Mouse (Mus musculus) heart, embryonic 15.5 days (tissue): ENCODE data around the gene Bdkrb2. TPM values are rescaled to one million over a fixed set of nuclear protein-coding genes. Genes with fewer than 3 reads are reported as not detected.
A peak's percentile ranks its signal among the peaks of the same experiment; 100 is the strongest.

ENCODE experiments used
- ATAC-seq: fragments of 200-750 bp; cut with Nextera tagmentation; replicated peaks from 2 replicates; pipeline ENCODE4 v1.8.0; 2017; ENCODE audit warnings: low read depth, moderate TSS enrichment; ENCODE audit not compliant: insufficient number of reproducible peaks, insufficient read depth, low FRiP score
- H3K27ac ChIP-seq: fragments of 300-500 bp; sonication (generic); 2 replicates; pipeline ENCODE4 v1.5.1; 2015; ENCODE audit warnings: mild to moderate bottlenecking, inconsistent platforms
- H3K27me3 ChIP-seq: fragments of 300-500 bp; sonication (generic); 2 replicates; pipeline ENCODE4 v1.6.1; 2015; ENCODE audit warnings: inconsistent platforms
- H3K36me3 ChIP-seq: fragments of 300-500 bp; sonication (generic); 2 replicates; pipeline ENCODE4 v1.6.1; 2015; ENCODE audit warnings: mild to moderate bottlenecking, inconsistent platforms
- H3K4me1 ChIP-seq: fragments of 300-500 bp; sonication (generic); replicated peaks from 2 replicates; pipeline ENCODE4 v1.6.1; 2015; ENCODE audit warnings: inconsistent platforms
- H3K4me2 ChIP-seq: fragments of 300-500 bp; sonication (generic); 2 replicates; pipeline ENCODE4 v1.6.1; 2015; ENCODE audit warnings: inconsistent platforms, mild to moderate bottlenecking, moderate library complexity
- H3K4me3 ChIP-seq: fragments of 300-500 bp; sonication (generic); 2 replicates; pipeline ENCODE4 v1.5.1; 2015; ENCODE audit warnings: mild to moderate bottlenecking, inconsistent platforms
- H3K9ac ChIP-seq: fragments of 300-500 bp; sonication (generic); 2 replicates; pipeline ENCODE4 v1.6.1; 2015; ENCODE audit warnings: mild to moderate bottlenecking, inconsistent platforms
- H3K9me3 ChIP-seq: fragments of 300-500 bp; sonication (generic); replicated peaks from 2 replicates; pipeline ENCODE4 v1.6.1; 2016; ENCODE audit warnings: inconsistent platforms
- WGBS: fragments of 180-500 bp; shearing (Covaris S2); methylation state at CpG from one replicate; pipeline ENCODE4 v1.1.7; 2015; ENCODE audit warnings: mixed read lengths; 5-methylcytosine and 5-hydroxymethylcytosine counted together
- polyA plus RNA-seq: library from polyadenylated mRNA; unstranded; fragments of >200 nt; fragmentation: Nextera tagmentation; extraction: Ambion mirVana; gene quantifications from 2 replicates; pipeline ENCODE4 v1.2.1, GENCODE M21; 2015

The Bdkrb2 gene
- polyA plus RNA-seq, 1 experiment from 2014 or later: 0.77 TPM

DNA sequence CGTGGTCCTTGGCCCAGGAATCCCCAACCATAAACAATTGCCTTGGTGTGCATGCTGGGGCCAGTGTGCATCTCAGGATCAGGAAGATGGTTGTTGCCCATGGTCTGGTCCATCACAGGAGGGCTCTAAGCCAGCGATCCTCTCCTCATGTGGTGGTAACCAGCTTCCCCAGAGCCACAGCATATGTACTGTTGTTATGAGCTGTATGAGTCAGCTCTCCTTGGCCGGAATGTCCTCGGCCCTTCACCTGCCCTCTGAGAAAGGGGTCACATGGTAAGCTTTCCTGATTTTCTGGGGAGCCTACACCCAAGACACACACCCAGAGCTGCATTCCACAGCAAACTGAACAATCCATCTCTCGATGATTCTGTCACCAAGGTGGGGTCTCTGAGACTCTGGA, 2.2 kb downstream of the Bdkrb2 start:
- Histone ChIP-seq H3K36me3 (no peaks in the 10 kb centered on the region), H3K9me3 (peaks cover 5% of the 10 kb centered on the region; the same call in 1 of the 2 replicates), H3K27me3 (peaks cover 35% of the 10 kb centered on the region), H3K27ac (no peak overlapping the region), H3K4me3 (no peak overlapping the region), H3K4me2 (no peak overlapping the region), H3K9ac (no peak overlapping the region), H3K4me1 (peaks cover 33% of the 10 kb centered on the region)
- no peak for ATAC-seq
- WGBS: 70% methylated on average over 5 of the region's 5 CpGs

DNA sequence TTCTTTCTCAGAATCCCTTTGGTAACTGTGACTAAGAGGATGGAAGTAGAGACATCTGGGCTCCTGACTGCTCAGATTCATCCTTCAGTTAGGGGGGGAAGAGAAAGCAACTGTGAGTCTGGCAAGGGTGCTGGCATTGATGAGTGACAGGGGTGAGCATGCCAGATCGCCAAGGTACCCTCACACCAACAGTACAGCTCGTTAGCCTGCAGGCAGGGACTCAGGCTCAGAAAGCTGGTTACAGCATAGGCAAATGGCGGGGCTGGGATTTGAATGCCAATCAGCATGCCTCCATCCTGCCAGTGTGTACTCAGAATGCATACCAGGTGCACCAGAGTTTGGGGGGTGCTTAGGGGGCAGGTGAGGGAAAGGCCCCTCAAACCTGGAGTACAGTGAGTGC, 8.8 kb downstream of the Bdkrb2 start:
- H3K4me1 ChIP-seq: no peaks in the 10 kb centered on the region
- 76% methylated on average over 3 of the region's 3 CpGs for WGBS
- ATAC-seq: no peak

DNA sequence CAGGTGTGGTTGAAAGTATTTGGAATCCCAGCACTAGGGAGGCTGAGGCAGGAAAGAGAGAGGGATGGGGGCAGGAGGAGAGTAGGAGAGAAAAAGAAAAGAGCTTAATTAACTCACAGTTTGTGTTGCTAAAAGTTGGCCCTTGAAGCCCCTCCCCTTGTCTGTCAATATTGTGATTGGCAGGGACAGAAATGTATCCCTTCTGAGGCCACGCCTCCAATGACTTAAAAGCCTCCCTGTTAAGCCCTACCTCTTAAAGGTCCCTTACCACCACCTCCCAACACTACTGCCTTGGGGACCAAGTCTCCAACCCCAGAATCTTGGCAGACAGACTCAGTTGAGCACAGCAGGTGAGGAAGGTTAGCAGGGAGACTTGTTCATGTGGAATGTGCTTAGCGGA, 9.6 kb downstream of the Bdkrb2 start:
- ATAC-seq: no peak
- no peak overlapping the region for H3K4me3 ChIP-seq
- no peaks in the 10 kb centered on the region for H3K9me3 ChIP-seq
- 81% methylated on average over 2 of the region's 2 CpGs for WGBS
- H3K4me2 ChIP-seq: no peak overlapping the region
- H3K9ac ChIP-seq: no peak overlapping the region
- no peak overlapping the region for H3K27ac ChIP-seq
- H3K36me3 ChIP-seq: no peaks in the 10 kb centered on the region
- no peaks in the 10 kb centered on the region for H3K4me1 ChIP-seq
- H3K27me3 ChIP-seq: no peaks in the 10 kb centered on the region; the same call in 1 of the 2 replicates

More for the DNA sequence above, 8.8 kb downstream of the Bdkrb2 start:
- Histone ChIP-seq H3K27me3 (no peaks in the 10 kb centered on the region; the same call in 1 of the 2 replicates), H3K9ac (no peak overlapping the region), H3K4me2 (no peak overlapping the region), H3K4me3 (no peak overlapping the region), H3K27ac (no peak overlapping the region), H3K36me3 (no peaks in the 10 kb centered on the region), H3K9me3 (peaks cover 4% of the 10 kb centered on the region; the same call in 1 of the 2 replicates)

DNA sequence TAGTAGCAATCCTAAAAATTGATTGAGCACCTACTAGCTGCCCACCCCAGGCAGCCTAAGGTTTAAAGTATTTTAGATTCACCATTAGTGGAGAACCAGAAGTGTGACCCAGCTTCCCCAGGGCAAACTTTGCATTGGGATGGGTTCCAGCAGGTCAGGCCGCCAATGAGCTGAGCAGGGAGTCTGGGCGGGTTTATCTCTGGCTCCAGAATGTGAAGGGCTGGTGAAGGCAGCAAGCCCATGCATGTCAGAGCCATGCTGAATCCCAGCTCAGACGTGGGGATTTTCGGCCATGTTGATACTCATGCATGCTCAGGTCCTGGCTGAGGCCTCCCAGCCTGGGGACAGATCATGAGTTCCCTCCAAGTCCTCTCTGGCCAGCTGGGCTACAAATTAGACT, 11.3 kb downstream of the Bdkrb2 start:
- Histone ChIP-seq H3K4me1 (no peaks in the 10 kb centered on the region), H3K9ac (no peak overlapping the region), H3K27me3 (no peaks in the 10 kb centered on the region; the same call in 1 of the 2 replicates), H3K27ac (no peak overlapping the region), H3K9me3 (no peaks in the 10 kb centered on the region), H3K4me2 (no peak overlapping the region), H3K4me3 (no peak overlapping the region), H3K36me3 (no peaks in the 10 kb centered on the region)
- WGBS: 75% methylated on average over 4 of the region's 4 CpGs
- no peak for ATAC-seq

DNA sequence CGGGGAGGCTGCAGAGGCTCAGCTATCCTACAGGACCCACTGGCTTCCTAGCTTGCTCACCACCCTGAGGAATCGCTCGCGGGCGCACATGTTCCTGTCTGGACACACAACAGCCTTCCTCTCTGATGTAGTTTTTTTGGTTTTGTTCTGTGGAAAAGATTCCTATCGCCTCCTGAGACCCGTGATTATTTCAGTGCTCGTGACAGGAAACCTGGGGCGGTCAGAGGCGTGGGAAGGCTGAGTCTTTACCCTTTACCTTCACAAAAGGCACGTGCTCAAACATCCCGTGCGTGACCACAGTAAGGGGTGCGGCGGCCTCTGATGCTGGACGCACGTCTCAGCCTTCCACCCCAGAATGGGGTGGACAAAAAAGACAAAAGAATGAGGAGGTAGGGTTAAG, 17.5 kb downstream of the Bdkrb2 start:
- H3K4me2 ChIP-seq: no peak overlapping the region

DNA sequence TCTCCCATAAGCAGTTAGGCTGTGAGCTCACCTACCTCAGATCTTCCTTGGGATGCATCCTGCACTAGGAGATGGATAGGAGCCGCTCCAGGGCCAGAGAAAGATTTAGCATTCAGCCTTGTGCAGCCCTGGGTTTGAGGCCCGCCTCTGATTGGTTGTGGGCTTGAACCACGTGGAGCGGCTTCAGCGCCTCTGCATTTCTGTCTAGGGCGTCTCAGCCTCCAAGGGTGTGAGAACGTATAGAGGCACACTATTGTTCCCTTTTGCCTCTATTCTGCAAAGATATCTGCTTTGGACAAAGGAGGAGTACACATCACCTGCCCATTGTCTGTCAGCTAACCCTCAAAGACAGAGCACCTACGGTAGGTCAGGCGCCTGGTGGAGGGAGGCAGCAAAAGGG, 19.5 kb downstream of the Bdkrb2 start:
- H3K36me3 ChIP-seq: no peaks in the 10 kb centered on the region
- ATAC-seq: no peak
- 0 out of 2 replicates have a peak, but pooled peaks cover 2% of the 10 kb centered on the region for H3K4me1 ChIP-seq
- no peak overlapping the region for H3K4me3 ChIP-seq
- H3K9ac ChIP-seq: no peak overlapping the region
- WGBS: 73% methylated on average over 9 of the region's 9 CpGs
- no peak overlapping the region for H3K4me2 ChIP-seq
- peaks cover 2% of the 10 kb centered on the region; the same call in 1 of the 2 replicates for H3K27me3 ChIP-seq
- H3K9me3 ChIP-seq: no peaks in the 10 kb centered on the region
- no peak overlapping the region for H3K27ac ChIP-seq

More for the DNA sequence above, 17.5 kb downstream of the Bdkrb2 start:
- Histone ChIP-seq H3K27me3 (peaks cover 2% of the 10 kb centered on the region; the same call in 1 of the 2 replicates), H3K4me3 (no peak overlapping the region), H3K9me3 (no peaks in the 10 kb centered on the region), H3K9ac (no peak overlapping the region), H3K4me1 (0 out of 2 replicates have a peak, but pooled peaks cover 2% of the 10 kb centered on the region), H3K36me3 (no peaks in the 10 kb centered on the region), H3K27ac (no peak overlapping the region)
- no peak for ATAC-seq
- 74% methylated on average over 17 of the region's 17 CpGs for WGBS

DNA sequence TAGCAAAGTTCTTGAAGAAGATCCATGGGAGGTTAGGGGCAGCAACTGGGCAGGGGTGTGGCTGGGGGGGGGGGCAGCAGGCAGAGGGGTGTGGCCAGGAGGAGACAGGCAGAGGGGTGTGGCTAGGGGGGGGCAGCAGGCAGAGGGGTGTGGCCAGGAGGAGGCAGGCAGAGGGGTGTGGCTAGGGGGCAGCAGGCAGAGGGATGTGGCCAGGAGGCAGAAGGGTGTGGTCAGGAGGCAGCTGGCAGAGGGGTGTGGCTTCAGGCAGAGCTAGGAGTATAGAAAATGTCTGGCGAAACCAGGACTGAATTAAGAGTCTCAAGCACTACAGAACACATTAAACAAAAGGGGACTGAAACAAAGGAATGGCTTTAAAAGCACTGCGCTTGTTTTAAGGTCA, 20.5 kb downstream of the Bdkrb2 start:
- no peak overlapping the region for H3K4me2 ChIP-seq
- H3K9me3 ChIP-seq: no peaks in the 10 kb centered on the region
- H3K27me3 ChIP-seq: peaks cover 2% of the 10 kb centered on the region; the same call in 1 of the 2 replicates
- WGBS: 33% methylated on average over 2 of the region's 2 CpGs
- H3K4me1 ChIP-seq: 0 out of 2 replicates have a peak, but pooled peaks cover 2% of the 10 kb centered on the region
- H3K36me3 ChIP-seq: no peaks in the 10 kb centered on the region
- H3K4me3 ChIP-seq: no peak overlapping the region
- no peak overlapping the region for H3K27ac ChIP-seq
- no peak overlapping the region for H3K9ac ChIP-seq
- ATAC-seq: peak; percentile 45; the same call in 1 of the 2 replicates

DNA sequence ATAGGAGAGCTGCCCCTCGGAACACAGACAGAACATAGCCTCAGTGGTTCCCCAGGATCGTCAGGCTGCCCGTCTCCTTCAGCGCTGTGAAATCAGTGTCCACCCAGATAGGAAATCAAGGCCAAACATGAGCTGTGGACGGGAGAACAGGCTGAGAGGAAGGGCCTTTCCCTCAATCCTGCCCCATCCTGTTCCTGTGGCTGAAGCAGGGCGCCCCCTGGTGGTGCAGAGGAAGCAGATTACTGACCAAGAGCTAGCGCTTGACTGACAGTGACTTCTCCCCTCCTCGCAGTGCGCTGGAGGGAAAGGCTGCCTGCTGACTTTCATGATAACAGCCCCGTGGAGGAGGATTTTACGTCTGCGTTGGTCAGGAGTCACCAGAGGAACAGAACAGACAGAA, 21.8 kb downstream of the Bdkrb2 start:
- Histone ChIP-seq H3K27me3 (peaks cover 2% of the 10 kb centered on the region; the same call in 1 of the 2 replicates), H3K27ac (no peak overlapping the region), H3K36me3 (no peaks in the 10 kb centered on the region), H3K4me3 (no peak overlapping the region), H3K4me1 (0 out of 2 replicates have a peak, but pooled peaks cover 2% of the 10 kb centered on the region), H3K9me3 (no peaks in the 10 kb centered on the region), H3K4me2 (no peak overlapping the region), H3K9ac (no peak overlapping the region)
- ATAC-seq: peak; percentile 57; the same call in 1 of the 2 replicates
- 14% methylated on average over 12 of the region's 12 CpGs for WGBS

DNA sequence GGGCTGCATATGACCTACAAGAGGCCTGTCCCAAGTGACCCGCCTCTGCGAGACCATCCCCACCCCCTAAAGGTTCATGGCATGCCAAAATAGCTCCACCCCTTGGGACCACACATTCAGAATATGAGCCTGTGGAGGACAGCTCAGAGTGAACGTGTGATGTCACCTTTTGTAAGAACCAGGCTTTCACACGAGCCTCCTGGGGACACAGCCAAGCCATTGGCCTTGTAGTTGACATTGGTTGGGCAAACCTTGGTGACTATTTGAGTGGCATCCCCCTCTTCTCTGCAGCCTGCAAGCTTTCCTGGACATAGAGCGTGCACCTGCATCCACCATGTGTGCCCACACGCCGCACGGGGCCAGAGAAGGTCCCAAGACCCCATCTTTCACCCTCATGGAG, 24.5 kb downstream of the Bdkrb2 start:
- Histone ChIP-seq H3K27me3 (peaks cover 2% of the 10 kb centered on the region; the same call in 1 of the 2 replicates), H3K4me2 (no peak overlapping the region), H3K4me1 (0 out of 2 replicates have a peak, but pooled peaks cover 2% of the 10 kb centered on the region), H3K36me3 (no peaks in the 10 kb centered on the region), H3K9ac (no peak overlapping the region), H3K27ac (no peak overlapping the region), H3K9me3 (no peaks in the 10 kb centered on the region), H3K4me3 (no peak overlapping the region)
- ATAC-seq: no peak
- WGBS: 75% methylated on average over 8 of the region's 8 CpGs

DNA sequence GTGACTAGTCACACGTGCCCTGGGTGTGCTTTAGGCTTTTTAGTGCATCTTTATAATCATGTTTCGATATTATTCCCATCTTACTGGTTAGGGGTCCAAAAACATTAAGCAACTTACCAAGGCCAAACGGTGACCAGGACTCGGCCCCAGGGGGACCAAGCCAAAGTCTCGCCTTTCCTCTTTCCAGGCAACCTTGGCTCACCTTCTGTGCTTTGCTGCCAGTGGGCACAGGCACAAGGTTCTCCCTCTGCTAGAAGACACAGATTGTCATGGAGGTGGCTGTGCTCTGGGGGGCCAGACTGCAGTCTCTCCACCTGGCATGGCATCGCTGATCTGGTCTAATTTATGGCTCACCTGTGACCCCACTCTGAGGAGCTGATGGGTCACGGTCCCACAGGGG, 27.8 kb downstream of the Bdkrb2 start:
- ATAC-seq: no peak
- Histone ChIP-seq H3K9ac (no peak overlapping the region), H3K4me3 (no peak overlapping the region), H3K27me3 (no peaks in the 10 kb centered on the region; the same call in 1 of the 2 replicates), H3K27ac (no peak overlapping the region), H3K4me1 (peaks cover 7% of the 10 kb centered on the region; the same call in 1 of the 2 replicates), H3K4me2 (no peak overlapping the region), H3K9me3 (no peaks in the 10 kb centered on the region), H3K36me3 (no peaks in the 10 kb centered on the region)
- WGBS: 84% methylated on average over 7 of the region's 7 CpGs

DNA sequence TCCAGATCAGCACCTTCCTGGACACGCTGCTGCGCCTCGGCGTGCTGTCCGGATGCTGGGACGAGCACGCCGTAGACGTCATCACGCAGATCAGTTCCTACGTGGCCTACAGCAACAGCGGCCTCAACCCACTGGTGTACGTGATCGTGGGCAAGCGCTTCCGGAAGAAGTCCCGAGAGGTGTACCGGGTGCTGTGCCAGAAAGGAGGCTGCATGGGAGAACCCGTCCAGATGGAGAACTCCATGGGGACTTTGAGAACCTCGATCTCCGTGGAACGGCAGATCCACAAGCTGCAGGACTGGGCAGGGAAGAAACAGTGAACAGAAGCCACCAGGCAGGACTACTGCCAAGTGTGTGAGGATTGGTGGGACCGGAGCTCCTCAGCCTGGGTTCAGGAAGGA, 29.3 kb downstream of the Bdkrb2 start:
- Histone ChIP-seq H3K4me2 (no peak overlapping the region), H3K9ac (no peak overlapping the region), H3K27me3 (no peaks in the 10 kb centered on the region), H3K9me3 (no peaks in the 10 kb centered on the region), H3K27ac (no peak overlapping the region), H3K36me3 (no peaks in the 10 kb centered on the region), H3K4me3 (no peak overlapping the region), H3K4me1 (peaks cover 7% of the 10 kb centered on the region; the same call in 1 of the 2 replicates)
- WGBS: 95% methylated on average over 23 of the region's 23 CpGs
- no peak for ATAC-seq

DNA sequence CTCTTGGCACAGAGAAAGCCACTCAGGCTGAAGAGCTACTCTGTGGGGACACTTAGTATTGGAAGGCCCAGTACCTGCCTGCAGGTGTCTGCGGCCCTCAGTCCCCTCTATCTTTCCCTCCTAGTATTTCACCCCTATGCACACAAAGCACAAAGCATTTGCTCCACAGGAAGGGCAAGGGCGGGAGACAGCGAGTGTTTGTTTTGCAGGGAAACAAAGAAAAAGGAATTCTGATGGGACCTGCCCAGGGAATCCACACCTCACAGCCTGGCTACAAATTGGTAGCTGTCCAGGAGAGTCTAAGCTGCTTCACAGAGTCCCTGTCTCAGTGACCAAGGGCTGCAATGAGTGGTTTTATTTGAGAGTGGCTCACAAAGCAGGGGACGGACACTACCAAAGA, 30.4 kb downstream of the Bdkrb2 start:
- Histone ChIP-seq H3K27ac (no peak overlapping the region), H3K4me1 (peaks cover 7% of the 10 kb centered on the region; the same call in 1 of the 2 replicates), H3K9me3 (no peaks in the 10 kb centered on the region), H3K4me3 (no peak overlapping the region), H3K27me3 (no peaks in the 10 kb centered on the region), H3K9ac (no peak overlapping the region), H3K4me2 (no peak overlapping the region), H3K36me3 (no peaks in the 10 kb centered on the region)
- 79% methylated on average over 4 of the region's 4 CpGs for WGBS
- ATAC-seq: no peak
